Mouse (Mus musculus) granulocyte monocyte progenitor cell, adult 5-6 weeks (primary cell): ENCODE measurements around the gene Adamtsl3. TPM values are rescaled to one million over a fixed set of nuclear protein-coding genes. Genes with fewer than 3 reads are reported as not detected.
A peak's percentile ranks its signal among the peaks of the same experiment; 100 is the strongest.

Experiments used
- ATAC-seq: replicated peaks from 2 replicates; pipeline ENCODE4 v1.8.0; 2016; ENCODE audit warnings: mild to moderate bottlenecking, moderate TSS enrichment, inconsistent platforms; ENCODE audit not compliant: poor library complexity, severe bottlenecking
- total RNA-seq, 2 experiments: library from RNA; stranded (forward) in 1 of 2; stranded (reverse) in 1 of 2; fragments of 200-712, 200-1000 nt in 1 of 2; fragments of >200 nt in 1 of 2; fragmentation: Nextera tagmentation in 1 of 2; gene quantifications; 2 replicates each; pipeline ENCODE4 v1.2.3; 2014 to 2017

Gene Adamtsl3
- total RNA-seq, 2 experiments from 2014 or later, result not detected

DNA sequence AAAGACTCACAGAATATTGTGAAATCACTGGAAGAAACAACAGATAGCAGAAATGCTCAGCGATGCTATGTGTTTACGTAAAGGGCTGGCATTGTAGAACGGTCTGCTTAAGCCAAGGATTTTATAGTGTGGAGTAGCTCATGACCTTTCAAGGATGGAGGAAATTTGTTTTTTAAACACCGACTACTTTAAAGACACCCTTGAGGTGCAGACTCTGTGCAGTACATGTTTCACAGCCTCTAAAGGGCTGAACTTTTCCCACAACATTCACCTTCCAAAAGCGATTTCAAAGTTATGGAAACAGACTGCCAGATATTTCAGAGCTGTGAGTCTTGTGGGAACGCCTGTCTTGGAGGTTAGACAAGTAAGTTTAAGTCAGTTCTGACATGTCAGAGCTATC lies 255.4 kb downstream of the Adamtsl3 start:
- no peak for ATAC-seq

DNA sequence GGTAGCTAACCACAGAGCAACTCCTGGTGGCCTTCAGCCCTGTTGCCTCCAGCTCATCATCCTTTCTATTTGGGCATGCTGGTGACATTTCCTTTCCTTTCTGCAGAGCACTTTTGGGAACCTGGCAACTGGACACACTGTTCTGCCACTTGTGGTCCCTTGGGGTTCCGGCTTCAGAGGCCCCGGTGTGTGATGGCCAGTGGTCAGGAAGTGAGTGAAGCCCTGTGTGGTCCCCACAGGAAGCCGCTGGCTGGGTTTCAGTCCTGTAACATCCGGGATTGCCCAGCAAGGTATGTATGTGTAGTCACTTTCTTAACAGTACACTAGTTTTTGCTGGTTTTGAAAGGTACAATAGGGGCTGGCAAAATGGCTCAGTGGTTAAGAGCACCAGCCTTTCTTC lies 266.5 kb downstream of the Adamtsl3 start:
- ATAC-seq, result peak; percentile 90

- no peak for ATAC-seq
These were observed 269.9 kb downstream of the Adamtsl3 start for GRCm38 (mm10) chr7:82605425-82605824.

GRCm38 (mm10) chr7:82609629-82610028 lies 274.1 kb downstream of the Adamtsl3 start:
- no peak; the same call in 1 of the 2 replicates for ATAC-seq

GRCm38 (mm10) chr7:82625342-82625741 lies 289.8 kb downstream of the Adamtsl3 start:
- ATAC-seq, result peak; percentile 88

GRCm38 (mm10) chr7:82647183-82647582 lies 311.7 kb downstream of the Adamtsl3 start:
- ATAC-seq, result no peak

GRCm38 (mm10) chr7:82647909-82648308 lies 312.4 kb downstream of the Adamtsl3 start:
- no peak for ATAC-seq

- peak; percentile 99 for ATAC-seq
These were observed 313.0 kb downstream of the Adamtsl3 start, which contains the start of the genes Saxo2 and Efl1 for GRCm38 (mm10) chr7:82648353-82649080. Gene Saxo2 (minus strand): TSS chr7:82648528. Gene Efl1 (plus strand): TSS chr7:82648614.

DNA sequence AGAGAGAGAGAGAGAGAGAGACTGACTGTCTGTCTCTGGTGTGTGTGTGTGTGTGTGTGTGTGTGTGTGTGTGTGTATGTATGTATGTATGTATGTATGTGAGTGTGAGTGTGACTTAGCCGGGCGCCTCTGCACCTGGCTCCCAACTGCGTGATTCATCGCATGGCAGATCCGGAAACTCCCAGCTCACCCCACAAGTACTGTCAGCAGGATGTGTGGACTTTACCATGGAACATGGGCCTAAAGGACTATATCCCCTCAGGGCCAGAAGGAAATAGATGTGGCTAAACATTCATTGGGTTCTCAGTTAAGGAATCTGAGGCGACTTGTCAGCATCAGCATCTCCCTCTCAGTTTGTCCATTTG lies 313.6 kb downstream of the Adamtsl3 start:
- ATAC-seq, result peak; percentile 34; the same call in 1 of the 2 replicates

Other genes starting within 250 kb of the Adamtsl3 start
- not detected in 2 replicates for gene Sh3gl3, start 161.9 kb upstream of the Adamtsl3 start, total RNA-seq (2014; fragmentation: Nextera tagmentation)
- not detected in 2 replicates for gene Sh3gl3, start 161.9 kb upstream of the Adamtsl3 start, total RNA-seq (2017)